Mouse (Mus musculus) frontal cortex, postnatal 25 days (tissue): ENCODE data around the gene Cd81.
A peak's percentile ranks its signal among the peaks of the same experiment; 100 is the strongest.

Experiments
- DNase-seq, 2 experiments: peaks; one replicate each; pipeline ENCODE4 v3.0.0; 2022; ENCODE audit warnings: low spot score in 2 of 2

The Cd81 gene

DNA sequence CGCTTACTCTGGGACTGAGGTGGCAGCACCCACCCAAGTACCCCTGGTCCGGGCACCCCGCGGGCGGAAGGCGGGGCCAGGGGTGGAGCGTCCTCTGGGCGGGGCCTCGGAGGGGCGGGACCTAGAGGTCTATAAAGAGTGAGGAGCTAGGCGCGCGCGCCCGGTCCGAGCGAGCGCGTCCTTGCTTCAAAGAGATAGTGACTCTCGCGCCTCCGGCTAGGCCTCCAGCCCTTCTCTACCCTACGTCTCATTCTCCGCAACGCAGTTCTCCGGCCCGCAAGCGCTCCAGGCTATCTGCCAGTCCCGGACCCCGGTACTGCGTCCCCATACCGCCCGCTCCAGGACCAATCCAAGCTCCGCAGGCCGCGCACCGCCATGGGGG is at the start of gene Cd81:
TSS of gene Cd81 (plus strand) at position 114 of the 382 bp plus-strand sequence.
- peak; percentile 73 to 74 for DNase-seq

DNA sequence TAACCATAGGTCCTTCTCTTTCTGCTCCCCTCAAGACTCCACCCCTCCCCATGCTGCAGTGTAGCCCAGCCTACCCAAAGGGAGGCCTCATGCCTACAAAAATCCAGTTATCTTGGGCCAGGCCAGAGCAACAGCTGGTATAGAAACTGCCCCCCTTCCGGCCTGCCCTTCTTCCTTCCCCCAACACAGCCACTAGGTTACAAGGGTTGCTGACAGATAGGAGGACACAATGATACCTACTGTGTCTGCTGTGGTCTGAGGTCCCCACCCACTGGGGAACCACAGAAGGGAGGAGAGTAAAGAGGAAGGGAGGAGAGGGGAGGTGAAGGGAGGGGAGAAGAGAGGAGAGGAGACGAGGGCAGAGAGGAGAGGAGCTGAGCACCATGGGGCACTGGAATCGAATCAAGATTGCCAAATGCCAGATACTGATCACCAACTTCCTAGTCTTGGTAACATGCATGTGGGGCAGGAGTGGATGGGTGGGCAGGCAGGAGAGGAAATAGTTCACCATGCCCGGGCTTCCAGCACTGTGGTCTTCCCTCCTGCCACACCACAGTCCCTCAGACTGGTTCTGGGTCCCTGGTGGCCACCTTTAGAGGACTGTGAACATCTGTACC is 47.7 kb upstream of the Cd81 start, which contains the start of gene Tspan32:
TSS of gene Tspan32 (plus strand) at position 320 of the 617 bp plus-strand sequence.
- no peak for DNase-seq

DNA sequence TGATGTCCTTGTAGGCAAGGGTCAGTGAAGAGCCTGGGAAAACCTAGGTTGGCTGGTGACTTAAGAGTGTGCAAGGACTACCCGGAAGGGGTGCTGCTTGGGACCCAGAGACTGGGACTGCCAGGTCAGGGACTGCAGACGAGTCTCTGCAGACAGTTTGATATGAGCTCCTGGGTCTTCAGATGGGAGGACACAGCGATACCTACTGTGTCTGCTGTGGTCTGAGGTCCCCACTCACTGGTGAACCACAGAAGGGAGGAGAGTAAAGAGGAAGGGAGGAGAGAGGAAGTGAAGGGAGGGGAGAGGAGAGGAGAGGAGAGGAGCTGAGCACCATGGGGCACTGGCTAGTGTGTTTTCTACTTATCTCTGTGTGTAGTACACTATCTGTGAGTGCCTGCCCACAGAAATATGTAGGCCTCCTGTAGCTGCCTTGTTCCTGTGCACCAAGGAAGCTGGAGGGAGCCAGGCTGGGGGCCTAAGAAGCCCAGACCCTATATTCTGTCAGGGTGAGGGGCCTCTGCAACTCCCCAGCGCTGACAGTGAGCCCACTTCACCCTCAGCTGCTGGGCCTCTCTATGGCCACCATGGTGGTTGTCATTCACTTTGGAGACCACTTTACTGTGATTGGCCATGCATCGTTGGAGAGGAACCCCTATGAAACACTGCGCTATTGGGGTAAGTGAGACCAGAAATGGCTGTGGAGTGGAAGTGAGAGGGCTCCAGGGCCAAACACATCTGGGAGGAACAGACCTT is 47.0 kb upstream of the Cd81 start:
- no peak for DNase-seq

DNA sequence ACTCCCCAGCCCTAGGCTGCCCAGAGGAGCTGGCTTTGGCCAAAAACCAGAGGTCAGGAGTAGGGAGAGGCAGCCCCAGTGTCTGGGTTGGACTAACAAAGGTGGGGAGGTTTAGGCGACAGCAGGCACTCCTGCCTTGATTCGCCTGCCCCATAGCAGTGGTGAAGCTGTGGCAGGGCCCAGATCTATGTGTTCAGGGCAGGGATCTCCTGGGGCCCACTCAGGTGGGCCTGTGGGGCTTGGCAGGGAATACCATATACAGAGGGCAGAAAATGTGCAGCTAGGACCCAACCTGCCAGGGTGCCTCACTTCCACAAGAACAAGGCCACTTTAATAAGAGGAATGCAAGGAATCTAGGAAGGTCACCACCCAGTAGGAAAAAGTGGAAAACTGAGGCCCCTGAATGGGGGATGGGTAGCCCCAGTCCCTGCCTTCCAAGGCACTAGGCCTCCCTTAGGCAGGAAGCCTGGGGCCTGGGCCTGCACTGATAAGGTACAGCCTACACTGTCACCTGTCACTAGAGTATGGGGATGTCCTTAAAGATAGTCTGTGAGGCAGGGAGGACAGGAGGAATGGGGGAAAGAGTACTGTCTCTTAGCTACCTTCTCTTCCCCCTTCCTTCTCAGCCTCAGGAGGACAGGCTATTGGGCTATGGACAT is 46.3 kb upstream of the Cd81 start:
- DNase-seq = no peak

DNA sequence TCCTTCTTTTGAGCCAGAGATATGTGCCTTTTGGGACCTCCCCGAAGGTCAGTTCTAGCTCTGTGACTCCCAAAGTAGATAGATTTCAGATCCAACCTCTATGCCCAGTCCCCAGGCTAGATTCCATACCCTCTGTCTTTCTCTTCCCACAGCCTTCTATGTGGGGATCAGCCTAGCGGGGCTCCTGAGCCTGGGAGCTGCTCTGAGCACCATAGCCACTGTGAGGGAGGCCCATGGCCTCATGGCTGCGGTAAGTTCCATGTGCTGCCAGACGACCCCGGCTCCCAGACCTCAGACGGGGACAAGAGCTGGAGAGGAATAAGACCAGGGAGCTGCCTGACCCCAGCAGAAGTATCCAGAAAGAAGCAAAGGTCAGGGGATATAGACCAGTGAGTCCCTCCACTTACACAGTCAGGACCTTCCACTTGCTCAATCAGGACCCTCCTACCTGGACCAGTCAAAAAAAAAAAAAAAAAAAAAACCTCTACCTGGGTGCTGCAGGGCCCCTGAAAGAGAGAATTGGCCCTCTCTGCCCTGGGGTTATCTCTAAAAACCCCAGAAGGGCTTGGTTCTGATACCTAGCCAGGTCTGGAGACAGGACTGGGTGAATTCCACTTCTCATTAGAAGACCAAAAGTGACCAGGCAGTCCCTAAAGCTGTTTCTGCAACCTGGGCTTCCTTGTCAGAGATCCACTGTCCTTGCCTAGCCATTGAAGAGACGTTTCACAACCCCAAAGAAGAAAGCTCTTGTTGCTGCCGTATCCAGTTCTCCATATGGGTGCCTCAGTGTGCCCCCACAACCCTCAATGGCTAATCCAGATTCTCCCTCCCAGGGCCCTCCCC is 45.6 kb upstream of the Cd81 start:
- no peak for DNase-seq

DNA sequence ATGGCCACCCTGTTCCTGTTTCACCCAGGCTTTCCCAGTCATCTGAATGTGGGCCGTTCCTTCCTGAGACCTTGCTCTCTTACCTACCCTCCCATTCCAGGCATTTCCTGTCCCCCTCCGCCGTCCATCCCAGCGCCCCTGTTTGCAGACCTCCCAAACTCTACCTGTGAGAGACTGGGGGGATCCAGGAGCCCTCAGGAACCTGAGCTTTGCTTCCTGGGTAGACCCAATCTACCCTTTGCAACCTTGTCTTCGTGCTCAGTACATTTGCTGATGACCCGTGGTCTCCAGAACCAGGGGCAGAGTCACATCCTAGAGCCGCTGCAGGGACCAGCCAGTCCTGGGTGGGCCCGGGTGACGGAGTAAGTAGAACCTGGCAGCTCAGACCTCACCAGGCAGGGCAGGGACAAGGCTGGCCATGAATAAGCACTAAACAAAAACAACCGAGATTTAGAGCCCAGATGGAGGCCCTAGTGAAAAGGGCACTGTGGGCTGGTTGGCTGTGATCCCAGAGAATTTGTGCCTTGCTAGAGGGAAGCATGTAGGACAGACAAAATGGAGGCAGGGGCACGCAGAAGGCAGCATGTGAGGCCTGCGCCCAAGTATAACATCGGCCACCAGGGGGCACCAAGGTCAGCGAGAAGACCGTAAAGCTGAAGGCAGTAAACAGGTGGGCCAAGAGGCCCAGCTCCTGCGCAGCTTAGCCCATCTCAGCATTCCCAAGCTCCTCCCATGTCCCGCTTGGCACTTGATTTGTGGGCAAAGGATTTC is 44.8 kb upstream of the Cd81 start:
- DNase-seq = peak; percentile 93 to 97

DNA sequence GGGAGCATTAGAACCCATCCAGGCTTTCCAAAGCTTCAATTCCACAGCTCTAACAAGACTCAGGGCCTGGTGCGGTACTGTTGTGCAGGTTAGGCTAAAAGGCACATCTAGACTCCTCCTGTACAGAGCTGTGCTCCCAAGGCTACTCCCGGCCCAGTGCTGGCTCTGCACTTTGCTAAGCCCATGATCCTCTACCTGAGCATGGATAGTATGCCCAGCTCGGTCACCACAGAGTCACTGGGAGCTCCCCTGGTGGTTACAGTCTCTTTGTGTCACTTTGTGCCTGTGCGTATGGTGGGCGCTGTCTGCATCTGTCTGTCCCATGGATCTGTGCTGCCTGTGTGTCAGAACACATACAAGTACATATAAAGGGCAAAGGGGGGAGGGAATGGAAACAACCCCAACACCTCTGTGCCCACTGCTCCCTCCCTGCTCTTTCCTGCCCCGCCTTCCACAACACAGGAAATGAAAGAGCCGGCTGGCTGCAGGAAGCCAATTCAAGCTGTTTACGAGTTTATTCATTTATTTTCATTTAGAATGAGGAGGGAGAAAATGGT is 44.1 kb upstream of the Cd81 start:
- no peak for DNase-seq

DNA sequence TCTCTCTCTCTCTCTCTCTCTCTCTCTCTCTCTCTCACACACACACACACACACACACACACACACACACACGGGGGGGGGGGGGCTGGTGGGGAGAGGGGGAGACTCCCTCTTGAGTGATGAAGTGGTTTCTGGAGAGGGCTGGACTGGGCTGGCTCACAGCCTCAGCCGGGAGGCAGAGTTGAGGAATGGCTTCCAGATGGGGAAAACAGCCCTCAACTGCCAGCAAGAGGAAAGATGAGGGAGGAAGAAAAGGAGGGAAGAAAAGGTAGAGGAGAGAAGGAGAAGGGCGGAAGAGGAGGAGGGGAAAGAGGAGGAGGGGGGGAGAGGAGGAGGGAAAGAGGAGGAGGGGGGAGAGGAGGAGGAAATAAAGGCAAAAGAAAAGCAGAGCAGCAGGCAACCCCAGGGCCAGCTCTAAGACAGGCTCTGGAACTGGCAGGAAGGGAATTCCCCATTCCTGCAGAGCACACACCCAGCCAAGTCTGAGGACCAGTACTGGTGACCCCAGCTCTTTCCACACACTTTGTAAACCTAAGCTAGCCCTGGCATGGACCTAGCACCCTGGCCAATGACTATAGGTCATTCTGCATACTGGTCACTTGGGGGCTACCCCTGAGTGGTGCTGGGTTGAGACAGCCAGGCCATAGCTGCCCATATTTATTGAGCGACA is 43.4 kb upstream of the Cd81 start:
- DNase-seq = no peak

DNA sequence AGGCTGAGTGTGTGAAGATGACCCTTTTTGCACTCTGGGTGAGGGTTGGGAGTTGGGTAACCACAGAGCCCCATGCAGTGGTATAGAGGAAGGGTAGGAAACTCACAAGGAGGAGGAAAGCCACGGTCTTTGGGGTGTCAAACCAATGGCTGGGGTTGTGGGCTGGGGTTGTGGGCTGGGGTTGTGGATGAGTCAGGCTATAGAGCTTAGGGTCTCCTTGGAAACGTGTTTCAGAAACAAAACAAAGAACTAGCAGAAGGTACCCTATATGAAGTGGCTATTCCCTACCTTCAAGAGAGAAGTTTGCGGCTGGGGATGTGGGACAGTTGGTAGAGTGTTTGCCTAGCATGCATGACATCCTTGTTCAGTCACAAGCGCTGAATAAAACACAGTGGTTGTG is 42.5 kb upstream of the Cd81 start:
- no peak for DNase-seq

DNA sequence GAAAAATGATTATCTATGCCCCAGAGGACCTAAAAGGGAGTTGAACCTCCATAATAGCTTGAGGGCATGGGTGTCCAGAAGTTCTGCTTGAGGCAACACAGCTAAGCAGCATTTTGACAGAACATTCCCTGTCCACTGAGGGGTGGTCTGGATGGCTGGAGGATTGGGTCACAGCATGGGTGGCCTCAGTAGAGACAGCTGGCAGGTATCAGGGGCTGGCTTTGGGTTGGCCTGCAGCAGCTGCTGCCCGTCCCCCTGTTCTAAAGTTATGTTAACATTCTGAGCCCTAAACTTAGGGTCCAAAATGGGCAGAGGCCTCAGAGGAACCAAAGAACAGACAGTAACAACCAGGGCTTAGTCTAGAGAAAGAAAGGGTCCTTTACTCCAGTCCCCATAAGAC is 41.3 kb upstream of the Cd81 start:
- DNase-seq = no peak

DNA sequence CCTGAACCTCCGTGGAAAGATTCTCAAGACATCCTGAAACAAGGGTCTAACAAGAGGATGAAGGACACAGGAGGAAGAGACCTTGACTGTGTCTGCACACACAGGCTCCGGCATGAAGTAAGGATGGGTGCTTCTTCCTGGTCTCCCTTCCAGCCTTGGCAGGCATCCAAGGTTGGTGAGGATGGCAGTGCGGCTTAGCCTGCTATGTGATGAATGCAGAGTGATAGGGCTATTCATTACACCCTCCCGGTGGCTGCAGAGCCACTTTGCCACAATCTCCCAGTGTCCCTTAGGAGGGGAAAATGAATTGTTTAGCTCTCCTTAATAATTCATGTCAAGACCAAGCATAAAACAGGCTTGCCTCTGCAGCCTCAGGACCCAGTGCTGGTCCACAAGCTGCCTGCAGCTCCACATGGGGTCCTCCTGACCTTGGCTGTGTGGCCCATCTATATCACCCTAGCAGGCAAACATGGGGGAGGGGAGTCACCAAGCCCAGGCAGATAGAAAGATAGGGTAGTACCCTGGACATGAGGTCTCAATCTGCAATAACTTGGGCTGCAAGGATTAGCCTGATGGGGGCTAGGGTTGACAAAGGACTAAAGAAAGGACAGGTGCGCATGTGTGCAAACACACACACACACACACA is 40.2 kb upstream of the Cd81 start:
- DNase-seq = no peak

DNA sequence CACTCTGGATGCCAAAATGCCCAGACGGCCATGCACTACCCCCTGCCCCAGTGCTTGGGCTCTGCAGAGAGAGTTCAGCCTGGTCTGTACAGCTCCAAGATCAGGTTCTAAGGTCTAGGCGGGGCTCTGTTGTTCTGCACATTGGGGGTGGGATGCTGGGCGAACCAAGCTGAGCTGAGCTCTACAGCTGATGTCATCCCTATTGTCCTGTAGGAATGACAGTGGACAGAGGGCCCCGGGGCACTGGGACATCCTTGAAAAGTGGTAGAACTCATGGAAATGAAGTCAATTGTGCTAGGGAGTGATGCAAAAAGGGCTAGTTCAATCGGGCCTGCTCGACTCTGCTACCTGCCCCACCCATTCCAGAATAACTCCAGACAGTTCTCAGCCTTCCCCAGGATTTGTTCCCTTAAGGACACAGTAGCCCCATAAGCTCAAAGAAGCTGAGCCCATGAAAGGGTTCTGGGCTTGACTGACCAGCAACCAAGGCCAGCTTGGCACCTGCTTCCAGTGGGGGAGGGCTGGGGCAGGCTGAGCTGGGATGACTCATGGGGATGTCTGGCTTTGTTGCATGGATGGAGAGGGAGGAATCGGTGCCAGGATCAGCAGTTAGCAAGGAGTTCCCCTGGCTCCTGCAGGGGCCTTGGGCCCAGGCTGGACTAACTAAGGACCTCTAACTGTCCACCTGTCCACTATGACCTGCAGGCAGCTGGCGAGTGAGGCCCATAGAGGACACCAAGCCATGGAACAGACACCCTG is 38.9 kb upstream of the Cd81 start:
- no peak for DNase-seq

DNA sequence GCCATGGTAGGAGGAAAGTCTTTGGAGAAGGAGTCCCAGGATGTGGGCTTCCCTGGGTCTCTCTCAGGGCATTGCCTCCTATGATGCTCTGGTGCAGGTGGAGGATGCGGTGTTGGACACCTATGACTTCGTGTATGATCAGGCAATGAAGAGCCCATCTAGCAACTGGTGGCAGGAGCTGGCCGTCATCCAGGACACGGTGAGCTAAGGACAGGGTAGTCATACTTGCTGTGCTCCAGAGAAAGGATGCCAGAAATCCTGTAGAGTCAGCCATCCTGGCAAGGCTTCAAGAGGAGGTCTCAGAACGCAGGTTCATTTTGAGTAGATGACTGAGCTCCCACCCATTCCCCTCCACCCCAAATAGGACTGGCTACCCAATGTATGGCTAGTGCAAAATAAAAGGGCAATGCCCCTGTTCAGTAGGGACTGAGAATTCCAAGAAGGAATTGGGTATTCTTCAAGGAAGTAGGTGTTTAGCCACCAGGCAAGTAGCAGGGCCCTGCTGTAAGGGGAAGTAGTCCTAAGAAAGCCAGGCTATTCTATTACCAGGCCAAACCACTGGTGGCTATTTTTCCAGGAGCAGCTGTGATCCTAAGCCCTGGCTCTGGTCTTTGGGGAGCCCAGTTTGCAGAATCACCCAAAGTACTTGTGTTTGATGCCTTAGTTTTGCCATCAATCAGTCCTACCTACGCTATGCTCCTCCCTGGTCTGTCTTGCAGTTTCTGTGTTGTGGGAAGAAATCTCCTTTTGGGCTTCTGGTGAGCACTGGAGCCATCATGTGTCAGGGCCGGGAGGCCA is 37.5 kb upstream of the Cd81 start:
- DNase-seq = no peak

DNA sequence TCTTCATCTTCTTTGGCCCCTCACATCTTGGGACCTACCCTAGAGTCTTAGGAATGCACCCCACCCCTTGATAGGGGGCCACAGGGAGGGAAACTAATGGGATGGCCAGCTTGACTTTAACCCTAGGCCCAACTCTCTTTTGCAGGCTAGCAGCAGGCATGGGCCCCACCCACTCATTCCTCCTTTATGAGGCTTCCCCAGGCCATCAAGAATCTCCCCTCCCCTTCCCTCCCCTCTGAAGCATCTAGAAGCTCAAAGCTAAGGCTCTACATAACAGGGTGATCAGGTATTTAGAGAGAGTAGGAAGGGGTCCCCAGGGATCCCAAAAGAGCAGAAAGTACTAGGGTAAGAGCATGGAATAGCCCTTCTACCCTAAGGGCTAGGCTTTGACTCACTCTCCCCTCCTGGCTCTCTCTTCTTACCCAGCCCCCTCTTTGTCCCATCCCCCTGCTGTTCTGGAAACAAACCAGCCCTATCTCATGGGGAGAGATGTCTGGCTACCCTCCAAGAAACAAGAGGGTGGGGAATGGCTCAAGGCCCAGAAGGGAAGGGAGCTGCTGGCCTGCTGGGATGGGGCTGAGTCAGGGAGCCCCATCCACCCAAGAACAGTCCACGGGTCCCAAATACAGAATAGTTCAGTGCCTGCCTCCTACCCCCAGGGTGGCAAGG is 36.6 kb upstream of the Cd81 start:
- DNase-seq = peak in 1 of 2 experiments; percentile 28

DNA sequence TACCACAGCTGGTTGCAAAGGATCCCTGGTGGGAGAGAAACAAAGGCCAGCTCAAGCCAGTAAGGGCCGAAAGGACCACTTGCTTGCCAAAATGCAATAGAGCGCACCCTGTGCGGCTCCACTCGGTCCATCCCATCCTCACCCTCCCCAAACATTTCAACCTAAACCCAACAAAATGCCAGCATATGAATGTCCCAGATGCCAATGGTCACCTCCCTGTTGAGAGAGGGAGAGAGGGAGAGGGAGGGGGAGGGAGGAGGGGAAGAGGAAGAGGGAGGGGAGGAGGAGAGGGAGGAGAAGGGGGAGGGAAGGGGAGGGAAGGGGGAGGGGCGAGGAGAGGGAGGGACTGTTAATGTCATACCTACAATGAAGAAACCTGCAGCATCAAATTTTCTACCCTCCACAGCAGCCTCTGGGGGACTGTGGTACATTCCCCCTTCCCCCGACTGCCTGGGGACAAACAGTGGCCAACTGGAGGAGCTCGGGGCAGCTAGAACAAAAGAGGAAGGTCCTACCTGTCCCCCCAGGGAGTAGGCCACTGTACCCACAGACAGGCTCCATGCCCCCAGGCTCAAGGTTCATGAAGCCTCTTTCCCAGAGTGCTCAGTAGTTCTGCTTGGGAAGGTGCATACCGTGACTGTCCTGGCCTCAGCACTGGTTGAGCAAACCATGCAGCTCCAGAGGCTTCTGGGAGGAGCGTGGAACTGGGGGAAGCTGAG is 36.0 kb upstream of the Cd81 start:
- DNase-seq = no peak

DNA sequence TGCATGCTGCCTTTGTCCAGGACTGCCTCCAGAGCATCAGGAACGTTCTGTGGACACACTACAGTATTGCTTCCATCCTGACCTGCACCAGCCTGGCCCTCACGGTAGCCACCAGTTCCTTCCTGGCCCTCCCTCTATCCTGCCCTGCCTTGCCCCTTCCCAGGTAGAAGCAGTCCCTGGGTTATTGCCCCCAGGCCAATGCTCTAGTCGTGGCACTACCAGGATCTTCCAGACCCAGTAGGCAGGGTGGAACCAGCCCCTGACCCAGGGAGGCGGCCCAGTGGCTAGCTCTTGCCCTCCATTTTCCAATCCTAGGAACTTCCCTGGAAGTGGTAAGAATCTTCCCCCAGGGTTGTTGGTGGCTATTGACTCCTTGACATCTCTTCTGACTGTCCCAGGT is 35.4 kb upstream of the Cd81 start:
- DNase-seq = no peak

DNA sequence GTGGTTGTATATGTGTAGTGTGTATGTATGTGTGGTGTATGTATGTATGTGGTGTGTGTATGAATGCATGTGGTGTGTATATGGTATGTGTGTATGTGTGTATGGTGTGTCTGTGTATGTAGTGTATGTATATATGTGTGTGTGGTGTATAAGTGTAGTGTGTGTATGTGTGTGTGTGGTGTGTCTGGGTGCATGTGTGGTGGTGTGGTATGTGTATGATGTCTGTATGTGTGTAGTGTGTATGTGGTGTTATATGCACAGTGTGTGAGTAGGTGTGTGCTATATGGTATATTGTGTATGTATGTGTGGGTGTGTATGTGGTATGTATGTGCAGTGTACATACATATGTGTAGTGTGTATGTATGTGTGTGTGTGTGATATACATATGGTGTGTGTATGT is 32.5 kb upstream of the Cd81 start:
- no peak for DNase-seq
